Mouse (Mus musculus) heart, adult 8-10 months (tissue): ENCODE data around the gene Sh3rf3. TPM values are rescaled to one million over a fixed set of nuclear protein-coding genes. Genes with fewer than 3 reads are reported as not detected.

Experiments used
- DNase-seq: peaks from one replicate; pipeline ENCODE4 v3.0.0; 2022; ENCODE audit warnings: low spot score
- total RNA-seq, 4 experiments: library from RNA; stranded (reverse); gene quantifications; 2 replicates each; pipeline ENCODE4 v1.2.4; 2022

Sh3rf3 gene
- 1 to 10 TPM in 2 of 4 experiments, under 1 TPM in 2; 0.95 to 1.6 (median 0.98) TPM for total RNA-seq

DNA sequence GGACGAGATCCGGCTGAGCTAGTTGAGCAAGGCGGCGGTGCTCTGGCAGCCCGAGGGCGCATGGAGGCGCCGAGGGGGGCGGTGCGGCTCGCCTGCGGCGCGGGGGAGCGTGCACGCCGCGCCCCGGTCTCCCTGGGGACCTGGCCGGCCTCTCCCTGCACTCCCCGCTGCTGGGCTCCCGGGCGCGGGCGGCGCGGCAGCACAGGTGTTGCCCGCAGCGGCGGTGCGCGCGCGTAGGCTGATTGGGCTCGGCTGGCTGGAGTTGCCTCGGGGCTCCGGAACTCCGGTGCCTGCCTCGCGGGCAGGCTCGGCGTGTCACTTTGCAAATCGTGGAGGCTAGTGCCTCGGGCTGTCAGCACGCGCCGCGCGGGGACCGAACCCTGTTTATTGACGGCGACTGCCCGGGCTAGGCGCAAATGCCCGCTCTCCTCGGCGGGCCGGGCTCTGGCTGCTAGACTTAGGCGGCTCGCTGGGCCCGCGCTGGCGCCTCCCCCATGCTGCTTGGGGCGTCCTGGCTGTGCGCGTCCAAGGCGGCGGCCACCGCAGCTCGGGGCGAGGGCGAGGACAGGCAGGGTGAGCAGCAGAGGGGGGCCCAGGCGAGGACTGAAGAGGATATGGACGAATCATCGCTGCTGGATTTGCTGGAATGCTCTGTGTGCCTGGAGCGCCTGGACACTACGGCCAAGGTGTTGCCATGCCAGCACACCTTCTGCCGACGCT is at the start of gene Sh3rf3:
TSS of gene Sh3rf3 (plus strand) at position 279 of the 720 bp plus-strand sequence.
- DNase-seq, result no peak

DNA sequence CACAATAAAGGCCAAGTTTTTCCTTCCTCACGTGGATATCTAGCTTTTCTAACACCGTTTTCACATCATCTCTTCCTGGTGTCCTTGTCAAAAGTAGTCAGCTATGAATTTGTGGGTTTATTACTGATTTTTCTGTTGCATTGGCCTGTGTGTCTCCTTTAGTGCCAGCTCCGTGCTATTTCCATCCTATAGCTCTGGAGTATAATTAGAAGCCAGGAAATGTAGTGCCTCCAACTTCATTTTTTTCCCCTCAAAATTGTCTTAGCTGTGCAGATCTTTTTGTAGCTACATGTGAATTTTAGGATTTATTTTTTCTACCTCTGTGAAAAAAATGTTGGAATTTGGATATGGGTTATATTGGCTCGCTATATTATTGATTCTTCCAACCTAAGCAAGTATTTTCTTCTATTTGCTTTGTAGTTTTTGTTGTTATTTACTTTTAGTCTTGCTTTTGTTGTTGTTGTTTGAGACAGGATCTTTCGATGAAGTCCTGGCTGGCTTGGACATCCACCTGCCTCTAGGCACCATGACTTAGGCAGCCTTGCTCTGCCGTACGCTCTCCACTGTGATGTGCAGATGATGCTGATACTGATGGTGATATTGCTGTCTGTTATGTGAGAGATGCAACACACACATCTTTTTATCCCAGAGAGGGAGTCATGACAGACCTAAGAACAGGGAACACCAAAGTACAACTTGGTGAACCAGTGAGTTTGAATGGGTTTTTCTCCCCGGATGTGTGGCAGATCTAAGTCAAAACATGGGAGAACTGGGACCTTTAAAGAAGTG is 24.5 kb upstream of the Sh3rf3 start:
- no peak for DNase-seq

DNA sequence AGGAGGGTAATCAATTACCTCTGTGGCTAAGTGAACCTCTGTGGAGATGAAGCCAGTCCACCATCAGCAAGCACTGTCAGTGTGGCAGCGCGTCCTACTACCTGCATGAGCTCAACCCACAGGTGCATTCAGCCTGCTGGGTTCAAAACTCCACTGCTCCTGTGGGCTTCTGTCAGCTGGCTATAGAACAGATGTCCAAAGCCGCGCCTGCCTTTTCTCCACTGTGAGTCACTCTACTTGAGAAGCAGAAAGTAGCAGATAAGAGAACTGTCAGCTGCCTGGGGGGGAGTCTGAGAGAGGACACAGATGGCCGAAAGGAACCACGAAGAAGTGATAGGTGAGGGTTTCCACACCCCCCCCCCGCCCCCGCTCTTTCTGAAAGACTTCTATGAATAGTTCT is 15.6 kb upstream of the Sh3rf3 start:
- no peak for DNase-seq

DNA sequence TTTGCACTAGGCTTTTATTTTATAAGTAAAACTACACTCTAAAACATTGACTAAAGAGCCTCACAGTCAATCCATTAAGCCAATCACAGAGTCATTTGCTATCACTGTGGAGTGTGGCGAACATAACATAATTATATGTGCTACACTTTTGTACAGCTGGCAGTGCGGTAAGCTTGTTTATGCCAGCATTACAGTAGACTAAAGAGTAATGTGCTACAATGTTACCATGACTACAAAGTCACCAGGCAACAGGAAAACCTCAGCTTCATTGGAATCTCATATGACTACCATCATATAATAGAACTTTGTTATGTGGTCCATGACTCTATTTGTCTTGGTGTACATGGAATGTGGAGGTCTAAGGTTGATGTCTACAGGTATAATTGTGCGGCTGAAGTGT is 15.0 kb upstream of the Sh3rf3 start:
- no peak for DNase-seq

DNA sequence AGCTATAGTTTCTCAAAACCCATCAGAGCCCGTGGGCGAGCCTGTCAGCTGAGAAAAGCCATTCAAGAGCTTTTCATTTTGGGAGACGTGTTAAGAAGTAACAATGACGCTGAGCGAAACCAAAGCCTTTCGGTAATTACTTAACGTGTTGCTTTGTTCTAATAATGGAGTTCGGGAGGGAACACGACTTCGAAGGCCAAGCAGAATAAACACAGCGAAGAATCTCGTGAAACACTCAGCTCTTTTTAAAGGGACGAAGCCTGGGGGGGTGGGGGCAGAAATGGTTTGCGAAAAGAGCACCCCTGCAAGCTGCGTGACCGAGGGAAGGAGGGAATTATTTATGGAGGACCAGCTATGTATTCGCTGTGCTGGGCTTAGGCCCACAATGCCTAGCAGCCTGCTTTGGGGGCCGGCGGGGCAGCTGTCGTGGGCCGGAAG is 12.1 kb upstream of the Sh3rf3 start:
- DNase-seq, result no peak

DNA sequence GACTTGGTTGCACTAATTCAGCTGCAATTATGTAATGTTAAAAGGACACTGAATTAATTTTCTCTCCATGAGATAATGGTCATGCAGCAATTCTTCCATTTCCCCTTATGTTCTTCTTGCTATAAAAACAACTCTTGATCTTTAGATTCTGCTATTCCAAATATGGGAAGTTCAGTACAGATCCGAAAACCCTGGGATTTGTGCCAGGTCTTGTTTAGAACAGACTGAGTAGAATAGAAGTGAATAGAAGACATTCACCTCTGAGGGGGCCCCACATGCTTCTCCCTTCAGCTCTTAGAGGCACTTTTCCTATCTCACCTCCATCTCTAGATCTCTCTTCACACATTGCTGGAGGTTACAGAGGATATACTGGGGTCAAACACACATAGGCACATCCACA is 10.8 kb upstream of the Sh3rf3 start:
- DNase-seq, result no peak

DNA sequence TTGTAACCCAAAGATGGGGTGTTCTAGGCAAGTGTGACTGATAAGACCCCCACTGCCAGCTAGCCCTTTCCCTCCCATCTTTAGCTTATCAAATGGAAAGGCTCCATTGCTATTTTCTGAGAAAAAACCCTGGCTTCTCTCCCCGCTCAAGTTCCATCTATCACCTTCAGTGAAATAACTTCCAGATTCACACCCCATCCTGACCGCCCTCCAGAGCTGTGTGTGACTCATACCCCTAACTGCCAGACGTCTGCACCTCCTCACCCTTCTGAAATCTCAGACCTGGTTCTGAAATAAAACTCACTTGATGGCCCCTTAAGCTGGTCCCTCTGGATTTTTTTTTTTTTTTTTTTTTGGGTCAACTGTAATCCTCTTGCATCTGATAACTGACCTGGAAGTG is 5.2 kb upstream of the Sh3rf3 start:
- DNase-seq, result no peak

DNA sequence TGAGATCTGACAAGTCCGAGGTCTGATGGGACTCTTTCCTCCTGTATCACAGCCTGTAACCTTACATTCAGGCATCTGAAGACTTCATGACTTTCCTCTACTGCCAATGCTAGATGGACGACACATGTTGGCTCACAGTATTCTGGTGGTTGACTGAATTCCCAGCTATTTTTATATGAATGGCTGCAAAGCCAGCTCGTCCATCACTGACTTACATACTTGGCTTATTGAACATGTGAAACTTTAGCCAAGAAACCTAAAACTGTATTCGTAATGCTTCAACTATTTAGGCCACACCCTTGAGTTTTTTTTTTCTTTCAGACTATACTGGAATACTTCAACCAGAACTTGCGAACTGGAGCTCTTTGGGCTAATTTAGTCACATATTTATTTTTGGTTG is 3.0 kb upstream of the Sh3rf3 start:
- DNase-seq, result no peak

DNA sequence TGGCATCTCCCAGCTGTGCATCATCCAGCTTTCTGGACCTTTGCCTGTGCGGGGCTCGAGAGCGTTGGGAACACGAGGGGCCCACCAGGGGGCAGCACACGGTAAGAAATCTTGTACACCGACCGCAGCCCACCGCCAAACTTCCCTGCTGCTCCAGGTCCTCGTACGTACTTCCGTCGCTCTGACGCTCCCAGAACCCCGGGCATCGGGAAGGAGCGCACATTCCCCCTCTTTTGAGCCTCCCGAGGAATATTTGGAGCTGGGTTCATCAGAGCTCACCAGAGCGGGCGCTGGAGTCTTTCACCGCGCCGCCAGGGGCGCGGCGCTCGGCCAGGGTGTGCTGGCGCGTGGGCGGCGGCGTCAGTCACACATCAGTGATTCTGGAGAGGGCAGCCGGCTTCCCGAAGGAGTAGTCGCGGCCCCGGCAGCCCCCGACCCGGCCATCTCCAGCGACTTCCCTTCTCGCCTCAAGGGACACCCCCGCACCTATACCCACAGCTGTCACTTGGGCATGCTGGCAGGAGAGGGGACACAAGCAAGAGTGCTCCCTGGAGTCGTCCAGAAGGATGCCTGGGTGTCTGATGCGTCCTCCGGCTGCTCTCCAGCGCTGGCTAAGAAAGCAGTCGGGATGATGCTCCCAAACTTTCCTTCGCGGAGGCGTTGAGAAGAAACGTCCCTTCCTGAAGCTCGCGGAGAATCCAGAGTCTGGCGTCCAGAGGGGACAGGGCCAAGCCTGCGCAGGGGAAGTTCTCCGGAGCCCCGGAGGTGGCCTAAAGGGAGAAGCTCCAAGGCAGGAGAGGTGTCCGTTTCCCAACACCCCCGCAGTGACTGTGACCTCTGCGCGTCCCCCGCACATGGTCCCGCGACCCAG is 714 bp upstream of the Sh3rf3 start:
- DNase-seq, result peak; percentile 69

DNA sequence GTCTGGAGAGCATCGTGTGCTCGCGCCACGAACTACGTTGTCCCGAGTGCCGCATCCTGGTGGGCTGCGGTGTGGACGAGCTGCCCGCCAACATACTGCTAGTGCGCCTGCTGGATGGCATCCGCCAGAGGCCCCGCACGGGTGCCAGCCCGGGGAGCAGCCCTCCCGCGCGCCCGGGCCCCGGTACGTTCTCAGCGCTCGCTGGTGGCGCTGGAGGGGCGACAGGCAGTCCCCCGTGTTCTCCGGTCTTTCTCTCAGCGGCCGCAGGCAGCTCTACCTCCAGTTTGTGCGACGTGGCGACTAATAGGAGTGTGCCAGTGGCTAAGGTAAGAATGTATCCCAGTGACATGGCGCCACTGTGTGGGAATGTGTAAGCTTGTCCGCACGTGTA is 637 bp downstream of the Sh3rf3 start:
- DNase-seq, result no peak

DNA sequence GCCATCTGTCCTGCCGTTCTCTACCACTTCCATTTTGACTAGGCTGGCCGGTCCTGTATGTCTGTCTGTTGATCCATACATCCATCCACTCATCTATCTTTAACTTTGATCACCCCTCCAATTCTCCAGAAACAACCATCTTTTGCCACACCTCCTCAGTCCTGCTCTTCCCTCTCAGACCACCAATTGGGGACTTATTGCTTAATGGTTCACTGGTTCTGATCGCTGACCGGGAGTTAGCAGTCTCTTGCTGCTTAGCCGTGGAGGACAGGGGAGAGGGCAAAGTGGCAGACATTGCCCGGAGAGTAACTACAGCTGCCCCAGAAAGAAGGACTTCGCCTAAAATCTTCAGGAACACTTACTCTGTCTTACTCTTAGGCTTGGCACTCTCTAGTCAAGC is 1.3 kb downstream of the Sh3rf3 start:
- no peak for DNase-seq

DNA sequence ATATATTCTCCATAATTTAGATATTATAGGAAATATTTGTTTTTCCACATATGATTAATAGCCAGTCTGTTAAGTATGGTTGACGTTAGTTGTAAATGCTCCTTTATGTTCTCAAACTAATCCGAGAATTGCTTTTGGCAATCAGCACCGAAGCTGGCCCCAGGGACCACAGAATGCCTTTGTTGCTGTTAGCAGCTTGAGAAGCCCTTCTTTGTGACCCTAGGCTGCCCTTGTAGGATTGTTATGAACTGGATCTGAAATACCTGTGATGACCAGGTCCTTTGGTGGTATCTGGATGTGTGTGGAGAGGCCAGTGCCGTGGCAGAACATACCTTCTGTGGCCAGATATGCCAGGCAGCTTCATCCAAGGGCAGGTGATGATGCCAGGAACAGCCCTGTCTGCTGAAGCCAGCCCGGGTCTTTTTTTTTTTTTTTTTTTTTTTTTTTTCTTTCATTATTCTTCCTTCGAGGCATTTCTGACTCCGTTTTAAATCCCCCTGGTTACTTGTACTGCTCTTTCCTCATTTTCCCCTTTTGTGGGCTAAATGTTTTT is 10.9 kb downstream of the Sh3rf3 start:
- no peak for DNase-seq

DNA sequence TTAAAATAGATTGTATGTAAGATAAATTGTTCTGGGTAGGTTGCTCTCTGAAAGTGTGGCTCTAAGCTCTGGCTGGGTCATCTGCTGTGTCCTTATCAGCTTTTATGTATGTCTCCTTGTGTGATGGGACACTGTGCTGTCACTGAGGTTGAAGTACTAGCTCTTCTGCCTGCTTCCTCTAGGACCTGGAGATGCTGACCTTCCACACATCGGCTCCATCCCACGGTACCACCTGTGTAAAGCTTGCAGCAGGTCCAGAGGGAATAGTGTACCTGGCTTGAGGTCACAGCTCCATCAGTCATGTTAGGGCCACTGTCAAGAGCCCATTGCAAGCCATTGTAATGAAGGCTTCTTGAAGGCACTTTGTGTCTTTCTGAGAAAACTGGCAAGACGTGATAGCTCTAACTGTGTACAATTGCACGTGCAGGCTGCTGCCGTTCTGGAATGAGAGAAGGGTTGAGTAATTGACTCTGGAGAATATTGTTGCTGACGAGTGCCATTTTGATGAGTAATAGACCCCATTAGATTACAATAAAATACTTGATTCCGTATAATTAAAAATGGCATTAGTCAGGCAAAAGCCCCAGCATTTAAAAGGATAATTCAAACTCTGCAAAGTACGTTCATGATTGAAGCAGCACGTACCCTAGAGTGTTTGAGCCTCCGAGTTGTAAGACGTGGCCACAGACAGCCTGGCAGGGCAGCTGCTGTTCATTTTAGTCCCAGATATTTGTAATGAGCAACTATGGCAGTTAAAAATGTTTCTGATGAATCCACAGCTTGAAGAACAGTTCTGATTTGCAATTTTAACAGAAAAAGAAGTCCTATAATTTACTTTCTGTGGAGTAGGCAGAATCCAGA is 16.3 kb downstream of the Sh3rf3 start:
- DNase-seq, result no peak

DNA sequence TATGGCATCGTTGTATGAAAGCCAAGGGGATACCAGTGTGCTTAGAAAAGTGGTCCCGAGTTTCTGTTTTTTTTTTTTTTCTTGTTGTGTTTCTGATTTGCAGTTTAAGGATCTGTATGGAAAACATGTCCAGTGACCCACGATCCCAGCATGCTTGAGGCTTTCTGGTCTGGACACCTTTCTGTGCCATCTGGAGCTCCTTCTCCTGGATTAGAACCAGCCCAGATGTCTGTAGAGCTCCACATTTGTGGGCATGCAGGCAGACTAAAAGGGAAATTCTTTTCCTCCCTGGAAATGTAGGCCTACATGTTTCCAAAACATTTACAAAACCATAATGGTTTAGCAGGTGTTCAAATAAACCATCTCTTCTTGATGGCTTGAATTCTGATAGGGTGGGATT is 20.0 kb downstream of the Sh3rf3 start:
- no peak for DNase-seq

DNA sequence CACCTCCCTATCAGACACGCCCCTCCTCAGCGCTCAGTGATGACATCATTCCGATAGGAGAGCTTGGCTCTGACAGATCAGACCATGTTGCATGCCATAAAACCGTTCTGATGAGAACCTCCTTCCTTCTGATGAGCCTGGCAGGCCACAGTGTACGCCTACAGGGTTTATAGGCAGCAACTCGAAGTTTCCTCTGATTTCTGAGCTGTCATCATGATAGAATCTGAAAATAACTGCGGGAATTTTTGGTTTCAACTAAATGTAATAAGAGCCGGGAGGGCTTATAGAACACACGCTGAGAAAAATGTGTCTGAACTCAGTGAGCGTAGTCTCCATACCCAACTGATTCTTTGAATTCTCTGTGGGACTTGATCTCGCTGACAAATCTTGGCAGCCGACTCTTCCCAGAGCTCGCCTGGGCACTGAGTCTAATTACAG is 20.6 kb downstream of the Sh3rf3 start:
- no peak for DNase-seq

DNA sequence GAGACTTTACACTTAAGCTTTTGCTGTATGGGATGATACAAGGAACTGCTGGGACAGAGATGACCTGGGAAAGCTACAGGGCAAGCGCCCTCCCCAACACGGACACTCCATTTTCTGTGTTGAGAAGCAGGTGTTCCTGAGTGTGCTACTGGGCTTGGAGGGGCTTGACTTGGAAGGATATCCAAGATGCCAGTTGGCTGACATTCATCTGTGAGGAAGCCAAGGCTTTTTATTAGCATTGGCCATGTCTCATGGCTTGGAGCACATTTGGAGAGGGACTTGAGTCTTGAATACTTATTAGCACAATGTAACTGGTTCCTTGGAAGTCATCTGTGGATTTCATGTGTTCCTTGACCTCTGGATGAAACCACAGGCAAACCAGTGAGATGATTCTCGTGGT is 23.2 kb downstream of the Sh3rf3 start:
- no peak for DNase-seq

DNA sequence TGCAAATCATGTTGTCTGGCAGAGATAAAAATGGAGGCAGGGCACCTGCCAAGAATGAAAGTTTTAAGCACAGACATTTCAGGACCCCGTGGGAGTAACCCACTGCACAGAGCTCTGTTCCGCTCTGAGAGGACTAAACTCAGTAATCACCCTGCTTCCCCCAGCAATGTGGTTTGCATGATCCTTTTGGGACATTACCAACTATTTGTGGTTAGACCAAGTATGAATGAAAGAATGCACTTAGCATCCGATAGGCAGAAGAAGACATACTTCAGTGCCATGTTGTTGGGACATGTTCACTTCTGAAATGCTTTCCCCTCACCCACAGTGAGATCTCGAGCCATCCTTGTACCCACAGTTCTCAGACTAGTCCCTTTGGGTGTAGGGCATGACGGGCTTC is 24.3 kb downstream of the Sh3rf3 start:
- DNase-seq, result no peak

DNA sequence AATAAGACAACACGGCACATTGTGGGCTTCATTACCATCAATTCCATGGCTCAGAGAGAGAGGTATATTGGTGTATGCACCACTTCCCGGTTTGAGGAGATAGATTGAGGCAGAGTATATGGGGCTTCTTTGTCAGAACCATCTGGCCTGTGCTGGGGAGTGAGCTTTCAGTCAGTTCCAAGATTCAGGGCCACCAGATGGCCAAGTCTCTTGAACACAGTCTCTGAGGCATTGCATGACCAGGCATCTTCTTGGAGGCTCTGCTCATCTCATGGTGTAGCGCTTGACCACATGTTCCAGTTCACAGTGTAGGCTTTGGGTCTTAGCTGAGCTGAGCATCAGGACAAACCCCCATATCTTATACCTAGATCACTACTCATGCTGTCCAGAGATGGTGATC is 28.8 kb downstream of the Sh3rf3 start:
- DNase-seq, result no peak

DNA sequence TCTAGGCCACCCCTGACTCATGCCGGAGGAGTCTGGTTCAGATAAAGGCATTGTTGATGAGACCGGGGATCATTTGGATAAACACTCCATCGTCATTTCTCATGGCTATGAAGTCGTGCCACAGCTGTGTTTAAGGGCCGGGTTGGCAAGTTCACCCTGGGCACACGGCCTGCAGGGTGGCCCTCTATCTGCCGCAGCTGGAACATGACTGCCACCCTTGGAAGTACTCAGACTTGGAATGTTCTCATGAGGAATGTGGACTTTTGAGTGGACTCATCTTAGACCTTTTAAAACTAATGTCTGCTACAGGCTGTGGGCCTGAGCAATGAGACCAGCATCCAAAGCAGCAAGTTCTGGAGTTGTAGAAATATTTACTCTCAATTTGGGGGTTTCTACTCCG is 29.9 kb downstream of the Sh3rf3 start:
- DNase-seq, result no peak

DNA sequence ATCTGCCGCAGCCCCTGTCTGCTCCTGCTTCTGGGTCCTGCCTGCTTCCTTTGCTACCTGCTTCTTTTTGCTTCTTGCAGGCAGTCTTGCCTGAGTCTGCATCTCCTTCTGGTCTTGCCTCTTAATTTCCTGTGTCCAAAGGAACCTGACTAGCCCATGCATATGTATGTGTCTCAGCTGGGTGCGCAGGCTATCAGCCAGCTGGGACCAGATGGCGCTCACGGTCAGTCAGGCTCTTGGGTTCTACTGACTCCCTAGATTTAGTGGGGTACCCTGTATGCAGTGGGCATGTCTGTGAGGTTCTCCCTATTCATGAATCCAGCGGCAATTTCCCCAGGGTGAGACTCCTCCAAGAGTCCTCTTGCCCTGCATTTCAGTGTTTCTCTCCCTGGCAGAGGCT is 35.0 kb downstream of the Sh3rf3 start:
- DNase-seq, result no peak

DNA sequence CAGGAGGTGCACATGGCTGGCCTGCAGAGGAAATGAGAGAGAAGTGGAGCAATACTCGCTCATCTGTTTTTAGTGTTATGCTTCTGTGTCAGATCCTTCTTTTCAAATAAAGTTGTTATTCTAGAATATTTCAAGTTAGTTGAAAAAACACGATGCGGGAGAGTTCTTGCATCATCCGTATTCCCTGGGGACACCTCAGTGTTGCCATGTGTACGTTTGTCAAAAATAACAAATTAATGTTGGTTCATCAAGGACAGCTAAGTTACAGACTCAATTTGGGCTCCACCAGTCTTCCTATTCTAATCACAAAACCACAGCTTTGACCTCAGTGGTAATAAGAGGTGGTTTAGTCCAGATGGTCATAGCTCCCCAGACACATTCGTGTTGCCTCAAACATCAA is 35.4 kb downstream of the Sh3rf3 start:
- DNase-seq, result no peak
